Mouse (Mus musculus) limb, embryonic 15.5 days (tissue): ENCODE data around the gene Olfr781. TPM values are rescaled to one million over a fixed set of nuclear protein-coding genes. Genes with fewer than 3 reads are reported as not detected.
"Not testable (repeated sequence)": the region's sequence is repeated elsewhere in the genome, so short reads cannot be mapped to it uniquely, and the experiment has no call there.

Source experiments
- ATAC-seq: fragments of 200-750 bp; cut with Nextera tagmentation; 2 replicates; pipeline ENCODE4 v1.8.0; 2017; ENCODE audit warnings: low read depth, moderate TSS enrichment; ENCODE audit not compliant: insufficient number of reproducible peaks, low FRiP score, low TSS enrichment
- H3K27ac ChIP-seq: fragments of 300-500 bp; sonication (generic); 2 replicates; pipeline ENCODE4 v1.5.1; 2015; ENCODE audit warnings: moderate library complexity, mild to moderate bottlenecking, inconsistent platforms
- H3K27me3 ChIP-seq: fragments of 300-500 bp; sonication (generic); 2 replicates; pipeline ENCODE4 v1.6.1; 2015; ENCODE audit warnings: inconsistent platforms
- H3K36me3 ChIP-seq: fragments of 300-500 bp; sonication (generic); 2 replicates; pipeline ENCODE4 v1.6.1; 2015; ENCODE audit warnings: inconsistent platforms
- H3K4me1 ChIP-seq: fragments of 300-500 bp; sonication (generic); 2 replicates; pipeline ENCODE4 v1.6.1; 2015; ENCODE audit warnings: inconsistent platforms
- H3K4me2 ChIP-seq: fragments of 300-500 bp; sonication (generic); 2 replicates; pipeline ENCODE4 v1.6.1; 2015; ENCODE audit warnings: mild to moderate bottlenecking, inconsistent platforms
- H3K4me3 ChIP-seq: fragments of 300-500 bp; sonication (generic); 2 replicates; pipeline ENCODE4 v1.5.1; 2015; ENCODE audit warnings: mild to moderate bottlenecking, inconsistent platforms
- H3K9ac ChIP-seq: fragments of 300-500 bp; sonication (generic); 2 replicates; pipeline ENCODE4 v1.6.1; 2015; ENCODE audit warnings: inconsistent platforms
- H3K9me3 ChIP-seq: fragments of 300-500 bp; sonication (generic); 2 replicates; pipeline ENCODE4 v1.6.1; 2016; ENCODE audit warnings: inconsistent platforms
- WGBS: fragments of 180-500 bp; shearing (Covaris S2); methylation state at CpG from one replicate; pipeline ENCODE4 v1.1.7; 2015; 5-methylcytosine and 5-hydroxymethylcytosine counted together
- polyA plus RNA-seq: library from polyadenylated mRNA; unstranded; fragments of >200 nt; fragmentation: Nextera tagmentation; extraction: Ambion mirVana; gene quantifications from 2 replicates; pipeline ENCODE4 v1.2.1, GENCODE M21; 2015

Gene Olfr781
- polyA plus RNA-seq: not detected in 2 replicates

DNA sequence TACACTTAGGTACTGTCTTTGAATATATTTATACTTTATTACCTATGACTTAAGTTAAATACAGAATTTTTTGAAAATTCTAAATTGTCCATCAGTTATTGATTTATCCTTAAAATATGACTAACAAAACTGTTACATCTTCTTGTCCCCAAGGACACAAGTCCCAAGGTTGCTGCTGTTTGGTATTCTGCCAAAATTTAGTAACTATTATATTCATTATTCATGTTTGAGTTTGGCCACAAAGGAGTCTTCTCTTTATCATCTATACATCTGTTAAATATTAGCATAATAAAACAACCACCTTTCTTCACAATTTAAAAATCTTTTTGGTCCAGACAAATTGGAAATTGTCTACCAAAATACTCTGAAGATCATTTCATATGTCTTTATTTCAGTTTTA, at the start of gene Olfr781:
Gene Olfr781, plus strand, starts transcription at position 301 of the 400 bp plus-strand sequence.
- H3K9me3 ChIP-seq: no peaks in the 10 kb centered on the region
- no peaks in the 10 kb centered on the region for H3K36me3 ChIP-seq
- H3K4me2 ChIP-seq: no peak within 1 kb of the TSS
- H3K9ac ChIP-seq: no peak within 1 kb of the TSS
- H3K27me3 ChIP-seq: no peaks in the 10 kb centered on the region
- H3K4me3 ChIP-seq: no peak within 1 kb of the TSS
- no peaks in the 10 kb centered on the region for H3K4me1 ChIP-seq
- ATAC-seq: no peak
- H3K27ac ChIP-seq: no peak within 1 kb of the TSS

DNA sequence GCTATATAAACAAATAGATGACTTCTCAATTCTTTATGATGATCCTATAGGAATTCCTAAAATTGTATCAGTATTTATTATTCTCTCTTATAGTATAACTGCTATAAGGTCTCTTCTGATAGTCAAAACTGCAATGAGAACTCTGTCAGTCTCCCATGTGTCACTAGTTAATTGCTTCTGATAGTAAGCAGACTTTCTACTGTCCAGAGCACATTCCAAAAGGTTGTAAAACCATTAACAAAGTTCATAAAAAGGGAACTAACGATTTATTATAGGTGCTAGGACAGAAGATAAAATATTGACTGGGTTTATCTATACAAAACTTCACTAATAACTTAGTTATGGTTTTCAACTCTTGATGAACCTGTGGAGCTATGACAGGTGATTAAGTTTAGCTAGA, 15.7 kb upstream of the Olfr781 start:
- not testable (repeated sequence) for H3K4me2 ChIP-seq, H3K4me1 ChIP-seq, H3K9ac ChIP-seq, H3K9me3 ChIP-seq, H3K4me3 ChIP-seq, ATAC-seq, H3K36me3 ChIP-seq, H3K27me3 ChIP-seq, H3K27ac ChIP-seq
- WGBS: 30% methylated on average over 1 of the region's 1 CpGs

DNA sequence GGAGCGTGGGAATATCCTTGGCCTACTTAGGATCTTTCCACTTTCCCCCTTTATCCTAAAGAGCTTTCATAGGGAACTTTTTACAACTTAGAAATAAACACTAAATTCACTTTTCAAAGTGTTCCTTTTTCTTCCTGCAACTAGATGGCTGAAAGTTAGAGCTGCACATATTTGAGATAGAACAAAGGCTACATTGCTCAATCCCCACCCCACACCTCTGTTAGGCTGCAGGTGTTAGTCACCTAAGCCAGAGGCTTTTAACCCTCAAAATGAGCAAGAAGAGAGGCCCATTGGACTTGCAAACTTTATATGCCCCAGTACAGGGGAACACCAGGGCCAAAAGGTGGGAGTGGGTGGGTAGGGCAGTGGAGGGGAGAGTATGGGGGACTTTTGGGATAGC, 15.1 kb upstream of the Olfr781 start:
- not testable (repeated sequence) for H3K27me3 ChIP-seq, H3K4me3 ChIP-seq, H3K27ac ChIP-seq, H3K4me2 ChIP-seq, H3K4me1 ChIP-seq, H3K36me3 ChIP-seq, ATAC-seq, H3K9ac ChIP-seq, H3K9me3 ChIP-seq
- 86% methylated on average over 1 of the region's 1 CpGs for WGBS

DNA sequence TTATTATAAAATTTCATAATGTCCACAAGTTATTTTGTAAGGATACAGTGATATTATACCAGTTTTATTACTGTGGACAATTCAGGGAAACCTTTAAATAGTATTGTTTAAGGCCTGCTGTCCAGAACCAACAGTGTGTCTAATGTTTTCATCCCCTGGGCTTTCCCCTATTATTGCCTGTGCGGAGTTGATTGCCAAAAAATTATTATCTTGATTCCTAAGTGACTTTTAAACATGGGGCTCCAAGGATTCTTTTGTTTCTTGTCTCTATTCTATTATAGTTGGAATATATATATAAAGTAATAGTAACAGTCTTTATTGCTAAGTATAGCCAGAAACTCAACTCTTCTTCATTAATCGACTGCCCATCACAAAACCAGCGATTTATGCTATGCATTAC, 10.8 kb upstream of the Olfr781 start, which contains the start of gene Olfr780:
Gene Olfr780, plus strand, starts transcription at position 301 of the 400 bp plus-strand sequence.
- H3K27ac ChIP-seq: no peak within 1 kb of the TSS
- no peaks in the 10 kb centered on the region for H3K27me3 ChIP-seq
- ATAC-seq: no peak
- no peak within 1 kb of the TSS for H3K4me2 ChIP-seq
- no peaks in the 10 kb centered on the region for H3K4me1 ChIP-seq
- H3K36me3 ChIP-seq: no peaks in the 10 kb centered on the region
- H3K9me3 ChIP-seq: no peaks in the 10 kb centered on the region
- no peak within 1 kb of the TSS for H3K9ac ChIP-seq
- H3K4me3 ChIP-seq: no peak within 1 kb of the TSS
- 80% methylated on average over 3 of the region's 3 CpGs for WGBS

DNA sequence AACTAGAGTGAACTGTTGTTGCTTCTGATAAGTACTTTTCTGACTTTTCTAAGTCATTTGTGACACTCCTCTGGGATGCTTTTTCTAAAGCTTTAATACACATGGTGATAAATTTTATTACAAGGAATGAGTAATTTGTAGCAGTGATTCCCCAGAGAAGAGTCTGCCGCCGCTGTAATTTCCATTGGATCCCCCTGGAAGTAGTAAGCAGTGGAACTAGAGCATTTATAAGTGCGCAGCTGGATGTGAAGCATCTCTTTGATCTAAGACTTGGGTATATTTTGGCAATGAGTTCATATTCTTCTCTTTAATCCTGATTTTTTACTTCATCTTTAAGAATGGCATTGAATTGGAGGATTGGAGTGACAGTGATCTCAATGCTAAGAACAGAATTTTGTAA, 19.9 kb downstream of the Olfr781 start, which contains the start of gene Olfr782:
Gene Olfr782, plus strand, starts transcription at position 301 of the 400 bp plus-strand sequence.
- Histone ChIP-seq H3K27ac (no peak within 1 kb of the TSS), H3K4me1 (no peaks in the 10 kb centered on the region), H3K36me3 (no peaks in the 10 kb centered on the region), H3K9ac (no peak within 1 kb of the TSS), H3K4me3 (no peak within 1 kb of the TSS), H3K9me3 (no peaks in the 10 kb centered on the region), H3K4me2 (no peak within 1 kb of the TSS), H3K27me3 (no peaks in the 10 kb centered on the region)
- WGBS: 78% methylated on average over 3 of the region's 3 CpGs
- ATAC-seq: no peak

DNA sequence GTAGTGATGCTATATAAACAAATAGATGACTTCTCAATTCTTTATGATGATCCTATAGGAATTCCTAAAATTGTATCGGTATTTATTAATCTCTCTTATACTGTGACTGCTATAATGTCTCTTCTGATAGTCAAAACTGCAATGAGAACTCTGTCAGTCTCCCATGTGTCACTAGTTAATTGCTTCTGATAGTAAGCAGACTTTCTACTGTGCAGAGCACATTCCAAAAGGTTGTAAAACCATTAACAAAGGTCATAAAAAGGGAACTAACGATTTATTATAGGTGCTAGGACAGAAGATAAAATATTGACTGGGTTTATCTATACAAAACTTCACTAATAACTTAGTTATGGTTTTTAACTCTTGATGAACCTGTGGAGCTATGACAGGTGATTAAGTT, 23.8 kb downstream of the Olfr781 start:
- H3K4me1 ChIP-seq, H3K4me2 ChIP-seq, H3K27ac ChIP-seq, ATAC-seq, H3K27me3 ChIP-seq, H3K9me3 ChIP-seq, H3K36me3 ChIP-seq, H3K4me3 ChIP-seq, H3K9ac ChIP-seq: not testable (repeated sequence)
- 50% methylated on average over 2 of the region's 2 CpGs for WGBS

DNA sequence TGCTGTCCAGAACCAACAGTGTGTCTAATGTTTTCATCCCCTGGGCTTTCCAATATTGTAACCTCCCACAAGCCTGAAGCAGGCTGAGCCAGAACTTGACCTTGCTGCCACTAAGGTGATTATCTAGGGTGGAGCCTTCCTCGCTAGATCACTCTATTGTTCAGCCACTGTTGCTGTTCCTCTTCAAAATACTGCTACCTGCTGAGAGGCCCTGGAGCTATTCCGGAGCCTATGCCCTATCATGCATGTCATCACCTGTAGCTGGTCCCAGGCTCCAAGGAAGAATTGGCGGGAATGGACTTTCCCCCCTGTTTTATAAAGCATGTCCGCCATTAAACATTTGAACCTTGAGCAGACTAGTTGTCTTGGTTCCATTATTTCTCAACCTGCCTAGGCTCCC, 27.8 kb downstream of the Olfr781 start:
- H3K4me2 ChIP-seq, H3K27me3 ChIP-seq, H3K9me3 ChIP-seq, H3K36me3 ChIP-seq, H3K4me1 ChIP-seq, H3K4me3 ChIP-seq, H3K9ac ChIP-seq, ATAC-seq, H3K27ac ChIP-seq: not testable (repeated sequence)
- 84% methylated on average over 4 of the region's 4 CpGs for WGBS

DNA sequence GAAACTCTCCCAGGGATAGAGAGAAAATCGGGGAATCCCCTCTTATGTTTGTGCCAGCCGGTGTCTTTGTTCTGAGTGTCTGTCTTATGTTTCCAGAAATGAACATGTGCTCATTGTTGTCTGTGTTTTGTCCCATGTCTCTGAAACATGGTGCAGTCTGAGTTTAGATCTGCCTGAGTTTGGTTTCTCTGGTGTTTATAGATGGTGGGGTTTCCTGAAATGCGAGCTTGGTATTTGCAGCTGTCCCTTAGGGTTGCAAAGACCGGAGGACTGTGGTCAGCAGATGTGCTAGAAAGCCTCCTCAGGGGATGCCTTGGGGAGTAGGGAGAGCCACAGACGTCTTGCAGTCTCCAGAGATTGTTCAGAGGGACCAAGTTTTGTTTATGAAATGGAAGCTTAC, 28.7 kb downstream of the Olfr781 start:
- no peaks in the 10 kb centered on the region for H3K27me3 ChIP-seq
- no peaks in the 10 kb centered on the region for H3K4me1 ChIP-seq
- no peak overlapping the region for H3K4me2 ChIP-seq
- no peaks in the 10 kb centered on the region for H3K9me3 ChIP-seq
- H3K9ac ChIP-seq: no peak overlapping the region
- 65% methylated on average over 5 of the region's 5 CpGs for WGBS
- no peak overlapping the region for H3K27ac ChIP-seq
- no peaks in the 10 kb centered on the region for H3K36me3 ChIP-seq
- no peak for ATAC-seq
- no peak overlapping the region for H3K4me3 ChIP-seq

DNA sequence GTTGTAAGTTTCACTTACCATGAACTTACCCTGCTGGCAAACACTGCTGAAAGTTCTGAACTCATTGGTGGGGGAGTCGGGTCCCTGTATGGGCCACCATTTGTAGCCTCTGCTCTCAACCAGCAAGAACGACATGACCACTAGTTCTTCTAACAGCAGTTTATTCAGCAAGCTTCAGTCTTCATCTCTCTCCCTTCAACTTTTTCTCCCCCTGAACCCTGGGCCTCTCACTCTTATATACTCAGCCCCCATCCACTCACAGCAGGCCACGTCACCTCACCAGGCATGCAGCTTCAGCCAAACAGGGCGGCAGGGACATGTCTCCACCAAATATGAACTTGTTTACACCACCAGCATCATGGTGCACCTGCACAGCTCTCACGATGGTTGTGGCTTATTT, 45.4 kb downstream of the Olfr781 start:
- H3K9ac ChIP-seq, H3K36me3 ChIP-seq, H3K4me2 ChIP-seq, H3K27ac ChIP-seq, H3K4me1 ChIP-seq, H3K27me3 ChIP-seq, H3K9me3 ChIP-seq, H3K4me3 ChIP-seq, ATAC-seq: not testable (repeated sequence)
- WGBS: 86% methylated on average over 5 of the region's 5 CpGs

Other genes with a start within 250 kb of the Olfr781 start
- not detected in 2 replicates for gene Olfr767, start 245.9 kb upstream of the Olfr781 start, polyA plus RNA-seq
- gene Olfr768, start 229.5 kb upstream of the Olfr781 start, polyA plus RNA-seq: not detected in 2 replicates
- not detected in 2 replicates for gene Olfr769, start 211.0 kb upstream of the Olfr781 start, polyA plus RNA-seq
- gene Olfr770, start 189.9 kb upstream of the Olfr781 start, polyA plus RNA-seq: not detected in 2 replicates
- not detected in 2 replicates for gene Olfr771, start 164.1 kb upstream of the Olfr781 start, polyA plus RNA-seq
- not detected in 2 replicates for gene Olfr772, start 150.9 kb upstream of the Olfr781 start, polyA plus RNA-seq
- not detected in 2 replicates for gene Olfr773, start 141.4 kb upstream of the Olfr781 start, polyA plus RNA-seq
- not detected in 2 replicates for gene Olfr774, start 92.7 kb upstream of the Olfr781 start, polyA plus RNA-seq
- not detected in 2 replicates for gene Olfr775, start 80.4 kb upstream of the Olfr781 start, polyA plus RNA-seq
- not detected in 2 replicates for gene Olfr776, start 69.7 kb upstream of the Olfr781 start, polyA plus RNA-seq
- not detected in 2 replicates for gene Olfr777, start 57.4 kb upstream of the Olfr781 start, polyA plus RNA-seq
- gene Olfr780, start 10.7 kb upstream of the Olfr781 start, polyA plus RNA-seq: not detected in 2 replicates
- not detected in 2 replicates for gene Olfr782, start 20.0 kb downstream of the Olfr781 start, polyA plus RNA-seq
- 0.08 TPM in 1 of 2 replicates, not detected in the other for gene Olfr784, start 55.2 kb downstream of the Olfr781 start, polyA plus RNA-seq
- gene Olfr785, start 76.6 kb downstream of the Olfr781 start, polyA plus RNA-seq: not detected in 2 replicates
- gene Olfr786, start 98.5 kb downstream of the Olfr781 start, polyA plus RNA-seq: not detected in 2 replicates
- gene Olfr787, start 133.0 kb downstream of the Olfr781 start, polyA plus RNA-seq: not detected in 2 replicates
- gene Olfr788, start 142.1 kb downstream of the Olfr781 start, polyA plus RNA-seq: not detected in 2 replicates
- gene Olfr789, start 155.9 kb downstream of the Olfr781 start, polyA plus RNA-seq: not detected in 2 replicates
- not detected in 2 replicates for gene Olfr790, start 169.6 kb downstream of the Olfr781 start, polyA plus RNA-seq
- not detected in 2 replicates for gene Olfr791, start 192.9 kb downstream of the Olfr781 start, polyA plus RNA-seq
- gene Olfr792, start 210.3 kb downstream of the Olfr781 start, polyA plus RNA-seq: not detected in 2 replicates
- gene Olfr794, start 238.8 kb downstream of the Olfr781 start, polyA plus RNA-seq: not detected in 2 replicates